Mouse (Mus musculus) frontal cortex, postnatal 14 days (tissue): ENCODE results near the gene Ttc21a.

ENCODE experiments used
- DNase-seq, 2 experiments: peaks; one replicate each; pipeline ENCODE4 v3.0.0; 2022; ENCODE audit warnings: low spot score in 2 of 2

The Ttc21a gene

DNA sequence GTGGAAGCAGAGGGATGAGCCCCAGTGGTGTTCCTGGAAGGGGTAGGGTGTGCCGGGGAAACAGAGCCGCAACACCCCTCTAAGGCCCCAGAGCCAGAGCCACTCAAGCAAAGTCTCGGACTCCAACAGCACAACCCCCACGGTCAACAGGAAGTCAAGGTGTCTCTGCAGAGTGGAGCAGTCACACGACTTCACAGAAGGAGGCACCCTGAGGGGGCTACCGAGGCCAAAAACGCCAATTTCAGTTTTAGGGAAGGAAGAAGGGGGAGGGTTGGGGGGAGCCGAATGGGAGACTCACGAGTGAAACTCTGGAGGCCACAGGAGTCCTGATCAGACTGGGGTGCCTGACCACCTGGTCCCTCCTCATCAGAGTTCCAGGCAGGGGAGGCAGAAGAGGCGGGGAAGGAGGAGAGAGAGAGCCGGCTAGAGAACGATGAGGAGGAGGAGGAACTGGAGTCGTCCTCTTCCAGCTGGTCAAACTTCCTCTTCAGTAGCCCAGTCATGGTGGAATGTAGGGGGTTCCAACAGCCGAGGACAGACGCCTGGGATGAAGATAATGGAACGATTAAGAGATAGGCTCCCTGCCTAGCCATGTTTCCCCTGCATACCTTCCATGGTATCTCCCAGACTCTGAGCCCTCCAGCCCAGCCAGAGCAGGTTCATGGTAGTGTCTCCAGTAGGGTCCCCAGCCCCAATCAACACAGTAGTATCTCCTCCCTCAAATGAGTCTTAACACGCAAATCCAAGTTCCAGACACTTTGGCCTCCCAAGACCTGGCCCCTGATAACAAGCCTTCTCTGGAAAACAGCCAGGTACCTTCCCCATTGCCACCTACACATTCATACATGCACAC, 39.5 kb downstream of the Ttc21a start:
- no peak for DNase-seq

DNA sequence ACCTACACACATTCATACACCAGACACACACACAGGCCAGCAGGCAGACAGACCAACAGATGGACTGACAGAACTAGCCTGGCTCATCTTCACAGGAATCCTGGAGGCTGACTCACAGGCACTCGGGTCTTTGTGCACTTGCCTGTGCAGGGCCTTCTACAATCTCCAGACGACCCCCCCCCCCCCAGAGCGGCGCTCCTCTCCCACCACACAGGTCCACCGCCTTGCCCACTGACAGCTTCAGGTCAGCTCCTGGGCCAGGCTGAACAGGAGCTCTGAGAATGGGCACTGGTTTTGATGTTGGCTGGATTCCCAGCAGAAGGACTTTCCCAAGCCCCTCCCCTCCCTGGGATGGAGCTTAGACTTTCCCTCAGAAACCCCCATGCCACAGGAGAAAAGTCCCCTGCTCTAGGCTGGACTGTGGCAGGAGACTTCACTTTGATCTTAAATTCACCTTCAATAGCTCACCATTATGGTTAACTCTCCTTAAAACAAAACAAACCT, 40.2 kb downstream of the Ttc21a start:
- no peak for DNase-seq

DNA sequence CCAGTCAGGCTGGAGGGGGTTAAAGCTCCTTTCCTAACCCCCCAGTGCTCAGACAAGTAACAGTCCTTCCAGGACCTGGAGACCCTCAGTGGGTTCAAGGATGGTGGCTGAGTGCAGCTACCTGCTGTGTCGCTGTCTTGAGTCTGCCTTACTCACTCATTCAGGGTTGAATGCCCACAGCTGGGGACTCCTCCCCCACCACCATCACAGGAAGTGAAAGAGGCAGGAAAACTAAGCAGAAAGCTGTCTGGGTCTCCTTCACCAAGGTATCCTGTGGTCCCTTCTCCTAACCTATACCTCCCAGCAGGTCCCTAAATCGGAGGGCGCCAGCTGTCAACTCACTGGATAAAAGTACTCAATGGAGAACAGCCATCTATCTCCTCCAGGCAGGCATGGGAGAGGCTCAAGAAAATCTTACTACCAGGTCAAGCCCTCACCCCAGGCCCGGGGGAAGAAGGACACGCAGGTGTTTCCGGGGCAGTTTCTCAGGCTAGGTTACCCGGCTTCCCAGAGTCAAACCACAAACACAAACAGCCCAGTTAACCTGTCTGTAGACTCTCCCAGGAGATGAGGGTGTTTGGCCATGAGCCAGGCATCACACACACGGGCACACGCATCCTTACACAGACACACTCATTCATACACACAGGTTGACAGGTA, 40.9 kb downstream of the Ttc21a start:
- no peak for DNase-seq

DNA sequence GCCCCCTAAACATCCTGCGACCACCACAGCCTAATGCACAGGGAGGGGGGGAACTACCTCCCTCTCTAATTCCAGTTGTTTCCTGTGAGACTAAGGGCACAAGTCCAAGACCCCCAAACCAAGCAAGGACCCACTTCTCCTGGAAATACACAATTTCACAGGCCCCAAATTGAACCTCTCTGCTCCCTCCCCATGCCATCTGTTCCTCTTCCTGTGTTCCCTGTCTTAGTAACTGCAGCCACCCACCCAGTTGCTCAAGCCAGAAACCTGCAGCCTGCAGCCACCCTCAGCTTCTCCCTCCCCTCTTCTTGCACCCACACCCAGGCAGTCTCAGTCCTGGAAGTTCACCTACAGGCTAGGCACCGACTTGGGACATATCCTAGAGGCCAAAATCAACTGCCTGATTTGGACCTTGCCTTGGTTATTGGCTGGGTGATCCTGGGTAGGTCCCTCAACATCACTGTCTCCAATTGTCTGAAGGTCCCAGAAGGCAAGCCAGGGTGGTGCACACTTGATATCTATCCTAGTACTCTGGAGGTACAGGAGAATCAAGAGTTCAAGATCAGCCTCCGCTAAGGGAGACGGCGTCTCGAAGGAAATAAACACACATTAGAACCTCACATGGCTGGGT, 41.5 kb downstream of the Ttc21a start:
- no peak for DNase-seq

DNA sequence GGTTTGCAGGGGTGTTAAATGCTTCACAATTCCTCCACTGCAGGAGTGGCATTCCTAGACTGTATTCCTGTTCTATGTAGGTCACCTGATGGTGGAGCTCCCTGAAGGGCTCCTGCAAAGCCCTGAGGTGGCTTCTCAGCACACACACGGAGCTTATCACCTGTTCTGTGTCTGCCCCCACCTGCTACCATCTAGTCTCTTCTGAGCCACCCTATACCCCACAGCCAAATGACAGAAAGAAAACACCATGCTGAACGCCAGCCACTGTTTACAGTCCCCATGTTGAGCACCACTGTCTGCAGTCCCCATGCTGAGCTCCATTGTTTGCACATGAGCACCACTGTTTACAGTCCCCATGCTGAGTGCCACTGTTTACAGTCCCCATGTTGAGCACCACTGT, 42.3 kb downstream of the Ttc21a start:
- DNase-seq: no peak

DNA sequence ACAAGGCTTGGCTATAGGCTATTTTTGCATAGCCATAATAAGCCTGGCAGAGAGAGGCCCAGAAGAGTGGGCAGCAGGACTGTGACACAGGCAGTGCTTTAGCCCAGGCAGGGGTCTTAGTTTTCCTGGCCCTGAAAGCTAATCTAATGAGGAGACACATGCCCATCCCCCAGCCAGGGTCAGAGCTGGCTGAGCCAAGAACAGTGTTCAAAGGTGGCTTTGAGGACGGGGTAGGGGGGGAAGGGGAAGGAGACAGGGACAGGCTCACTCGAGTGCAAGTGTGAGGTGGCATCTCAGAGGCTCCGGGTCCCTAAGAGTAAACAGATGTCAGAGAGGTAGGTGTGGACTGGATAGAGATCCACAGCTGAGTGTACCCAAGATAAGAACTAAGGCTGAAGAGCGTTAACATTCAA, 43.4 kb downstream of the Ttc21a start:
- no peak for DNase-seq

DNA sequence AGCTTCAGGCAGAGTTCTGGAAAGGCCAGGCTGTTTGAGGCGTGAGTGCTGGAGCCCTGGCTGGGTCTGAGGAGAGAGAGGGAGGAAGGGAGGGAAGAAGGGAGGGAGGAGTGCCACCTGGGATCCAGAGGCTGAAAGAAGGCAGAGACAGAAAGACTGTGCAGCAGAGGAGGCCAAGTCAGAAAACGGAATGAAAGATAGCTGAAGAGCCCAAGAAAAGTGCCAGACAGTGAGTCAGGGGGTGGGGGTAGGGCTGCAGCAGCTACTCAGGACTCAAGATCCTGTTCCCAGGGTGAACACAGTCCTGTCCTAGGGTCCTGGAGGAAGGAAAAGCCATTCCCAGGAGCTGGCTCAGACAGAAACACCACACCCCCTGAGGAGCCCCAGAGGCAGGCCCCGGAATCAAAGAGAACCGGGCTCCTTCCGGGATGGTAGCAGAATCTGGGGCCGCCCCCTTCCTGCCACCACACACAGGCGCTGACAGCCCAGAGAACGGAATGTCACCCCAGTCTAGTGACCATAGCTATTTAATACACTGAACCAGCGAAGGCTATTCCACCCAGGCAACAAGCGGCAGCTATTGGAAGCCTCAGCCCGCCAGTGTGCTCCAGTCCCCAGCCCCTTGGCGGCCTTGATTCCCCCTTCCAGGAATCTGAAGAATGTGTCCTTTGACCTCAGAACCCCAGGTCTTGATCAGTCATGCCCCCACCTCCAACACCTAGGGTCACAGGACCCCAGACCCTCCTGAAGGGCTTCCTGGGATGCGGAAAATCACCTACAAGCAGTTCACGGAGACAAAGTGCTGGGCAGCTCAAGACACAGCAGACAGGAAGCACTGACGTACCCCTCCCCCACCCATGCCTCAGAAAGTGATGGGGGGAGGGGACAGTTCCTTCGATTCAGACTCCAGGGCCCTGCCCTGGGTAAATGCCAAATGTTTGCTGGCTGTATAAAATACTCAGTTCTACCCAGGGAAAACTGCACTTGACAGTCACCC, 44.1 kb downstream of the Ttc21a start:
- DNase-seq: peak in 1 of 2 experiments; percentile 48

DNA sequence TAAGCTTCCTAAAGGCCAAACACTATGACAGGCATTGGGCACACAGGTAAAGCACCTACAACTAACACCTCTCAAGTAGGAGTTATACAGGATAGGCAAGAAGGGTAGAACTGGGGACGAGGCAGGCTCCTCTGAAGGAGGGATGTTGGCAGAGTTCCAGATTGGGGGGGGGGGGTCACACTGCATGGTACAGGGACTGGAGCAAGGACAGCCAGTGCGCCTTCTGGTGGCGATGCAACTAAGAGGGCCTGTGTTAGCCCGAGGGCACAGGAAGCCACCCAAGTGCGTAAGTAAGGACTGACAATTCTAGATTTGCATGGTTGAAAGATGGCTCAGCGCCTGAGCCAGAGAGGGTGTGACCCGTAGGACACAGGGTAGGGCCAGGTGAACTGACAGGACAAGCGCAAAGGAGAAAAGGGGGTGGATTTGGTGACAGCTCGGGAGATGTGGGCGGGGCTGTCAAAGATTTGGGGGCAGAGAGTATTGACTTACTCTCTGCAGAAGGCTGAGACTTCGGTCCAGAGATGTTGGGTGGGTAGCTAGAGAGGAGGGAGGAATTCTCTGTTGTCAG, 44.9 kb downstream of the Ttc21a start:
- DNase-seq: no peak

DNA sequence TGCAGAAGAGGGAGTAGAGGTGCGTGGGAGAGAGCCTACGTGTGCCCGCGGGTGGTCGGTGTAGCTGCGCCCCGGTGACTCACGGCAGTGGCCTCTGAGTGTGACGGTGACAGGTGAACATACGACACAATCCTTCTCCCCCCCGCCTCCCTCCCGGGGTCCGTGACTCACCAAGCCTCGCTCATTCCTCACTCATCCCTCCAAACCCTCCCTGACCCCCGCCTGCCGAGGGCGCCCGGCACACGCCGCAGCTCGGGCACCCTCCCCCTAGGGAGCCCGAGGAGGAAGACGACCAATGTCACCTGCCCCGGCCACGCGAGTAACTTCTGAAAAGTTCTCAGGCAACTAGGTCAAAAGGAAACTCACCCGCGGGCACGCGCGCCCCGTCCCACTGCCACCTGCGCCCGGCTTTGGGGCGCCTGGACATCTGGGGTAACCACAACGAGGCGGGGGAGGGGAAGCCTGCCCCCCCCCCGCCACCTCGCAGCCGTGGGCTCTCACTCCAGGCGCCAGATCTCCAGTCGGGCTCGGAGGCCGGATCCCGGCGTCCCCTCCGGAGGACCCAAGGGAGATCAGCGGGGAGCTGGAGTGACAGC, 45.6 kb downstream of the Ttc21a start:
- DNase-seq: no peak

DNA sequence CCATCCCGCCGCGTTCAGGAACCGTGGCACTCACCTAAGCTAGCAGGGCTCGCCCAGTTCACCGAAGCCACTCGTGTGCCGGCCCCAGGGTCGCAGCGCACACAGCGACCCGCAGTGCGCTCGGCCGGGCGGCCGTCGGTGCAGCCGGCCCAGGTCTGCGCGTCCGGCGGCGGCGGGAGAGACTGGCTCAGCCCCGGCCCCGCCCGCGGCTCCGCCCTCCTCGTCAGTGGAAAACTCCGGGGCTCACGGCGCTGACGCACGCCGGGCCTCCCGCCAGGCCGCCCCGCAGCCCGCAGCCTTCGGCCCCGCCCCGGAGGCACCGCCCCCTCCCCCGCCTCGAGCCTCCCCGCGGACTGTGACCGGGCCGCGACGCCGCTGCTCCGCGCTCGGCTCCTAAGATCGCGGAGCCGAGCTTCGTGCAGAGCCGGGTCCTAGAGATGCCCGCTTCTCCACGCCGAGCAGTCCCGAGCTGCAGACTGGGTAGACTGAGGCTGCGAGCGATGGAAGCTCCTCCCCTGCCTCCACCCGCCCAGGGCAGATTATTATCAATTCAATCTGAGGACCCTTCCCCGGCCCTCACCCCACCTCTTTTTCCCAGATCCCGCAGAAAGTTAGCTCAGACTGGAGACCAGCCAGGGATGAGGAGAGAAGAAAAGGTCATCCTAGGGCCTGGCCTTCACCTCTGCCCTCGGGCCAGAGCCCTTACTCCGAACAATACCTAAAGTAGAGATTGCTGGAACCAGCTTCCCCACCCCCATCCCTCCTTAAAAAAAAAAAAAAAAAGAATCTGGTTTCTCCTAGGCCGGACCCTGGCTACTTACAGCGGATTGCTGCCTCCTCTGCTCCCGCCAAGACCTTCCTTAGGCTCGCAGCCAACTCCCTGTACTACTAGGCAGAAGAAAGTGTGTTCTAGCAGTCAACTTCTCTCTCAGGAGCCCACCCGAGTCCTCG, 46.5 kb downstream of the Ttc21a start:
- peak in 1 of 2 experiments; percentile 70 for DNase-seq

DNA sequence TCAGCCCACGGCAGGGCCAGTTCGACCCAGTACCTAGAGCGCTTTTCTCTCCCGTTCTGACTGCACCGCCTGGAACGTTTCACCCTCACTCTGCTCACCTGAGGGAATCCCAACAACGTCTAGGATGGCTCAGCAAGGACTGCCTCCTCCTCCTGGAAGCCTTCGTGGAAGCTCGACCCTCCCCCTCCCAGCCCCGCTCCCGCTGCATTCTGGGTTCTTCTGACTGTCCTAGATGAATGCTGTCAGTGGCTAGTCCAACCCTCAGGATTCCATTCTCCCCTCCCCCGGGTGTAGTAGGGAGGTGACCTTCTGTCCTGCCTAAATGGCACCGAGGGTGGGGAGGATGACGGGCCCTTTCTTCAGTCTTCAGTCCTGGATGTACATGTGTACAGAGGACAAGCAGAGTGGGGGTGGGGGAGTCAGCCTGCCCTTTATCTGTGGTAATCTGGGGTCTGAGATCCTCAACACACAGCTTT, 47.2 kb downstream of the Ttc21a start, which contains the start of gene Csrnp1:
Csrnp1 (minus strand) TSS at position 123 of the 476 bp plus-strand sequence.
- no peak for DNase-seq

DNA sequence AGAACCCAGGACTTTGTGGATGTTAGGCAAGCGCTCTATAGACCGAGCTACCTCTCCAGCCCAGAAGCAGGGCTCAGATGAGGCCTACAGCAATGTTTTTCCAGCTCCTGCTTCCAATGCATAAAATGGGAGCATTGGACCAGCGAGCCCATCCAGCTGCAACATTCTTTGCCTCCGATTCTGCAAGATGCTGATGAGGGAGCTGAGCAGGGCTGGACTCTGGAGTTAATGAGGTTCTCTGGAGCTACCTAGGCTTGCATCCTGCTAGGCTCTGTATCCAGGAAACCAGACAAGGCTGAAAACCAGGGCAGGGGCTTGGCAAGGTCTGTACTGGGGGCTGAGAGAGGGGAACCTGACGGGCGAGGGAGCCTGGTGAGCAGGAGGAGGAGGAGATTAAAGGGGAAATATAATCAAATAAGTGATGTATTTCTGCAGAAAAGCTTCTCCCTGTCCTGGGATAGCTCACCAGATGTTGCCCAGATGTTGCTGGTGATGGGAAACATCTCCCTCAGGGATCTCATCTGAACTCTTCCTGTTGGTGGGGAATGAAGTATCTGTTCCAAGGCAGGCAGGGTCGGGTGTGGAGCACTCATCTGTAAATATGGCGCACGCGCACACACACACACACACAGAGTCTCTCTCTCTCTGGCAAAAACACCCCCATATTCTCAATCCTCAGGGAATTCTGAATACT, 48.6 kb downstream of the Ttc21a start:
- DNase-seq: no peak

DNA sequence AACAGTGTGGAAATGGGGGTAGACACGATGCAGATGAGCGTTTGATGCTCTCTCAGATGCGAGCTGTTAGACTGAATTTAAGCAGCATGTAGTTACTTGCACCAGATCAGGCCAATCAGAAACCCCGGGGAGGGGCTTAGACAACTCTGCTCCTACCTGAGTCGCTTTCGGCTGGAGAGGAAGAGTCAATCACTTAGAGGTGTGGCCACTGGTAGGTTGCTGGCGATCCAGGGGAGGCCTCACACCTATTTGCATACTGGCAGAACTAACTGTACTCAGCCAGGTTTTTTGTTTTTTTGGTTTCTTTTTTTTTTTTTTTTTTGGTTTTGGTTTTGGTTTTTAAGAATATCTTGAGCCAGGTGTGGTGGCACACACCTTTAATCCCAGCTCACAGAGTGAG, 50.9 kb downstream of the Ttc21a start:
- no peak for DNase-seq

DNA sequence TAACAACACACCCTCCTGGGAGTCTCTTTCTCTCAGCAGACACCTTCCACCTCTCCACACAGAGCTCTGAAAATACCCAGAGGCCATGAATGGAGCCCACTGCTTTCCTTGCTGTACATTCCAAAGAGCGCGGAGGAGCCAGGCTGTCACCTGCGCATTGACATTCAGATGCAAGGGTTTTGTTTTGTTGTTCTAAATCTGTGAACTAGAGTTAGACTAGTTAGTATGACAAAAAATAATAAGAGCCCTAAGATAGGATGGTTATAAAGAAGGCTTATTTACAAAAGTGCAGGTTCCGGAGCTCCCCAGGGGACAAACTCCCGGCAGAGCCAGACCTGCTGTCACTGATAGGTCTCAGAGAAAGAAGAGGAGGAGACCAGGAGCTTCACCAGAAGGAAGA, 53.9 kb downstream of the Ttc21a start:
- DNase-seq: no peak

DNA sequence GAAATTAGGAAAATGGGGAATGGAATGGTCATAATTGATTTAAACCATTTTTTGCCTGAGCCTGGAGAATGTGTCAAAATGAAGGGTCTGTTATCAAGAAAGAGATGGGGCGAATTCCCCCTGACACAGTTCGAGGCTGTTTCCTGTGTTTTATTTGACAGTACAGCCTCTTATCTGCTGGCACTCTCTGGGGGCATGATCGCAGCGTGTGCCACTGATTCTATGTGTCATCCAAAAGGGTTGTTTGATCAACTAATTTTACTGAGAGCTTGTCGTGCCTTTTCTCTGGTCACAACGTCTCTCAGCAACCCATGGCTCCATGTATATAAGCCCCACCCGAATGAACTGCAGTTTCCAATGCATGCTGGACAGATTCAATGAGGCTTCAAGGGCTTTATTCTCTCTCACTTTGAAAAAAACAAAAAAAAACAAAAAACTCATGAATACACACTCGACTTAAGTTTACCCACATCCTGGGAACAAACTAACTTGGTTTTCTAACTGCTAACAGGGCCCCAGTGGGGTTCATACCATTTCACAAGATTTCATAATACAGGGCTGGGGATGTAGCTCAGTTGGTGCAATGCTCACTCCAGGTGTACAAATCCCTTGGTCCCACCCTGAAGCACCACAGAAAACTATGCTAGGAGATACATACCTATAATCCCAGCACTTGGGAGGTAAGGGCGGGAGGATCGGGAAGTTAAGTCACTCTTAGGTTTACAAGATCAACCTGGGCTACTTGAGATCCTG, 55.9 kb downstream of the Ttc21a start:
- no peak for DNase-seq

DNA sequence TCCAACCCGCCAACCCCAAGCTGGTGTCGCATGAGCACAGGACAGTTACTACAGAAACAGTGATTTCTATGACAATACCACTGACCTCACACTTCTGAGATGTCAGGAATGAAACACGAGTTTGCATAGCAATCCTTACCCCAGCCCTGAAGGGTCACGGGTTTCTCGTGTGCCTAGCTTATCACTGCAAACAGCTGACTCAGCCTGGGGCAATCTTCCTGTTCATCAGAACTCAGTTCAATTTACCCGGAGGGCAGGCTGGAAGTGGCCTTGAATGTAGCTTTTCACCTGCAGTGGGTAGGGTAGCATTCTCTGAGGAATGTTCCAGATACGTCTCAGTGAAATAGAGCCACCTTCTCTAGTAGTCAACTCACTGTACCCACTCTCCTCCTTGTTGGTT, 56.8 kb downstream of the Ttc21a start:
- DNase-seq: no peak

DNA sequence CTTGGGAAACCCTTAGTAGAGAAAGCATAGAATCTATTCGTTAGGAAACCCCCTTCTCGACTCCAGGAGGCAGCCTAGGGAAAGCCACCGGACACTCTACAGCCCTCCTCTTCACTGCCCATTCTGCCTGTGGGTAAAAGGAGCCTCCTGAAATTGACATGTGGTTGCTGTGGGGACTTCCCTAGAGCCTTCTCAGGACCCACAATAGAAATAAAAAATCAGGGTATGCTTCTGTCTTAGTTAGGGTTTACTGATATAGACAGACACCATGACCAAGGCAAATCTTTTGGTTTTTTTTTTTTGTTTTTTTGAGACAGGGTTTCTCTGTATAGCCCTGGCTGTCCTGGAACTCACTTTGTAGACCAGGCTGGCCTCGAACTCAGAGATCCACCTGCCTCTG, 58.7 kb downstream of the Ttc21a start:
- DNase-seq: no peak

DNA sequence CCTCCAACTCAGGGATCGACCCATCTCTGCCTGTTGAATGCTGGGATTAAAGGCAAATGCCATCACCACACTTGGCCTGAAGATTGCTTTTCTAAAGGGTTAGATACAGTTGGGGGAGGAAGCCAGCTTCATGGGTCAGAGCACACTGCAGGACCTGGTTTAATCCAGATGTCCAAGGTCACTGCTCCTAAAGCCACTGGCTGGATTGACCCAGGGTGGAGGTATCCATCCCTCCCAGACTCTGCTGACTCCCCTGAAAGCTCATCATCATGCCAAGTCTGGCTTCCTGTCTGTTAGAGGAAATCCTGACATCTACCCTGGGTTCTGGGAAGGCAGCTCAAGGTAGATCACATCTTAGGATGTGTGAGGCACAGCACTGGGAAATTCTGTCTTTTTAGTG, 61.4 kb downstream of the Ttc21a start:
- DNase-seq: no peak
